Mouse (Mus musculus) lung, adult 2 months (tissue): ENCODE data around the gene Tmcc2. TPM values are rescaled to one million over a fixed set of nuclear protein-coding genes. Genes with fewer than 3 reads are reported as not detected.

Experiments
- DNase-seq: peaks from one replicate; pipeline ENCODE4 v3.0.0; 2022
- H3K4me1 ChIP-seq: fragments of 200-500 bp; 2 replicates; pipeline ENCODE4 v1.6.1; 2011; ENCODE audit warnings: low read length; ENCODE audit not compliant: control insufficient read depth, insufficient read depth
- H3K4me3 ChIP-seq: fragments of 200-500 bp; replicated peaks from 2 replicates; pipeline ENCODE3; 2011; ENCODE audit warnings: low read depth, mild to moderate bottlenecking, control low read depth, low read length; ENCODE audit errors: extremely low read depth
- CTCF ChIP-seq: fragments of 200-500 bp; IDR thresholded peaks from 2 replicates; pipeline ENCODE4 v1.5.1; 2011; ENCODE audit warnings: mild to moderate bottlenecking, low read length, control low read depth; ENCODE audit not compliant: insufficient read depth
- POLR2A ChIP-seq: fragments of 200-500 bp; IDR thresholded peaks from 2 replicates; pipeline ENCODE4 v1.6.1; 2011; ENCODE audit warnings: low read depth, mild to moderate bottlenecking, control low read depth, low read length, borderline replicate concordance; ENCODE audit errors: extremely low read depth
- WGBS: fragments of 180-500 bp; shearing (Covaris S2); methylation state at CpG from one replicate; pipeline ENCODE4 v1.1.7; 2018; 5-methylcytosine and 5-hydroxymethylcytosine counted together
- polyA plus RNA-seq: library from polyadenylated mRNA; depleted of rRNA; stranded (reverse); fragments of >200 nt; gene quantifications from 2 replicates; pipeline ENCODE4 v1.2.3, GENCODE M21; 2012

Gene Tmcc2
- polyA plus RNA-seq, 1 experiment = 135 TPM

- DNase-seq = peak; percentile 6
- Histone ChIP-seq H3K4me3 (no peak overlapping the region), H3K4me1 (peaks cover 32% of the 10 kb centered on the region)
- TF ChIP-seq POLR2A = no peak
- 48% methylated on average over 10 of the region's 10 CpGs for WGBS
Observed at GRCm38 (mm10) chr1:132381929-132382328, 9.2 kb downstream of the Tmcc2 start.

GRCm38 (mm10) chr1:132380550-132381100, 10.5 kb downstream of the Tmcc2 start:
- no peak for TF ChIP-seq CTCF
- no peak for TF ChIP-seq POLR2A
- Histone ChIP-seq H3K4me3 (no peak overlapping the region), H3K4me1 (peaks cover 33% of the 10 kb centered on the region)
- no peak for DNase-seq
- WGBS = 88% methylated on average over 27 of the region's 27 CpGs

GRCm38 (mm10) chr1:132377811-132378210, 13.3 kb downstream of the Tmcc2 start:
- whole genome bisulfite sequencing = 62% methylated on average over 3 of the region's 3 CpGs
- Histone ChIP-seq H3K4me1 (peaks cover 46% of the 10 kb centered on the region), H3K4me3 (no peak overlapping the region)
- DNase-seq = no peak
- TF ChIP-seq CTCF = no peak

- no peak for DNase-seq
- H3K4me3 ChIP-seq = no peak overlapping the region
- WGBS = 42% methylated on average over 7 of the region's 7 CpGs
- TF ChIP-seq POLR2A (no peak; the same call in 1 of the 2 replicates), CTCF (no peak)
- peaks cover 47% of the 10 kb centered on the region for H3K4me1 ChIP-seq
Observed at GRCm38 (mm10) chr1:132377055-132377365, 14.1 kb downstream of the Tmcc2 start.

- peak; percentile 11 for DNase-seq
- 45% methylated on average over 8 of the region's 8 CpGs for WGBS
- peaks cover 52% of the 10 kb centered on the region for H3K4me1 ChIP-seq
Observed at GRCm38 (mm10) chr1:132376211-132377054, 14.6 kb downstream of the Tmcc2 start.

GRCm38 (mm10) chr1:132375256-132375655, 15.8 kb downstream of the Tmcc2 start:
- H3K4me3 ChIP-seq = no peak overlapping the region
- peaks cover 63% of the 10 kb centered on the region for H3K4me1 ChIP-seq
- TF ChIP-seq POLR2A = no peak
- DNase-seq = no peak
- 17% methylated on average over 4 of the region's 4 CpGs for WGBS

More at GRCm38 (mm10) chr1:132376211-132377054, 14.6 kb downstream of the Tmcc2 start:
- no peak overlapping the region for H3K4me3 ChIP-seq
- TF ChIP-seq POLR2A (no peak), CTCF (no peak)

- Histone ChIP-seq H3K4me3 (no peak overlapping the region), H3K4me1 (peaks cover 66% of the 10 kb centered on the region)
- no peak for DNase-seq
- no peak for TF ChIP-seq CTCF
- WGBS = 36% methylated on average over 3 of the region's 3 CpGs
Observed at GRCm38 (mm10) chr1:132374873-132375244, 16.2 kb downstream of the Tmcc2 start.

GRCm38 (mm10) chr1:132374140-132374872, 16.8 kb downstream of the Tmcc2 start:
- Histone ChIP-seq H3K4me1 (peaks cover 63% of the 10 kb centered on the region), H3K4me3 (no peak overlapping the region)
- peak; percentile 40; the same call in 1 of the 2 replicates for TF ChIP-seq POLR2A
- TF ChIP-seq CTCF = no peak
- DNase-seq = peak; percentile 61
- 26% methylated on average over 5 of the region's 5 CpGs for WGBS

GRCm38 (mm10) chr1:132372896-132373534, 18.1 kb downstream of the Tmcc2 start:
- TF ChIP-seq CTCF = no peak
- TF ChIP-seq POLR2A = no peak
- DNase-seq = no peak
- H3K4me3 ChIP-seq = no peak overlapping the region
- peaks cover 58% of the 10 kb centered on the region for H3K4me1 ChIP-seq
- WGBS = 56% methylated on average over 6 of the region's 6 CpGs

GRCm38 (mm10) chr1:132372354-132372753, 18.7 kb downstream of the Tmcc2 start:
- Histone ChIP-seq H3K4me3 (no peak overlapping the region), H3K4me1 (peaks cover 54% of the 10 kb centered on the region)
- no peak for DNase-seq
- 80% methylated on average over 5 of the region's 5 CpGs for WGBS
- no peak for TF ChIP-seq CTCF
- no peak for TF ChIP-seq POLR2A
